ENCODE assay signal across 23 mouse cellular contexts in the genomic region with DNA sequence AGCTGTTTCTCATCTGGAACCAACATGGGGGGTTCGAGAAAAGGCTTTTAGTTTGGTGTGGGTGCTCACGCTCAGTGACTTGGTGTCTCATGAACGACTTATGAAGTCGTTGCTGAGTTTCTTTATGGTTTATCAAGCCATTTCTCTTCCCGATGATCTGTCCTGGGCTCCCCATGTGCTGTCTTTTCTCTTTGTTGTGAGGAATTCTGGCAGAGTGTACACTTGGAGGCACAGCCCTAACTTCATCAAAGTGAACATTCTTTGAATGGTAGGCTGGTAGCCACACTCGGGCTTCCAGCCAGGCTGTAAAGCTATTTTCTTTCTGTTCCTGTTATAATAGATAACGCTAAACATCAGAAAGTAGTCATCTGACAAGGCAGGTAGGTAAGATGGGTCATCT.
DNase-seq lines count a peak whose midpoint lies in the region; ATAC-seq and TF ChIP-seq lines count a peak whose summit lies in the region.
"Had no signal": no experiment of that assay in that cellular context is flagged by ENCODE, and none has a peak within 500 bp of the region (broad histone marks: within the 10 kb centered on the region; RNA-seq: fewer than 3 reads in every experiment).

No protein-coding gene starts in this region.

- no peaks in the 10 kb centered on the region for H3K9me3 ChIP-seq in forebrain, embryonic 13.5 days (replicated peaks)
- H3K9me3 ChIP-seq in forebrain, embryonic 14.5 days (replicated peaks; ENCODE audit: control insufficient read depth, low read length), result no peaks in the 10 kb centered on the region
- H3K9me3 ChIP-seq in kidney, embryonic 16.5 days (ENCODE audit: low read length), result peaks cover 3% of the 10 kb centered on the region; the same call in 1 of the 2 replicates
- H3K9me3 ChIP-seq in embryonic facial prominence, embryonic 12.5 days, result 0 out of 2 replicates have a peak, but pooled peaks cover 3% of the 10 kb centered on the region
- 0 out of 2 replicates have a peak, but pooled peaks cover 3% of the 10 kb centered on the region for H3K9me3 ChIP-seq in limb, embryonic 13.5 days
- no peaks in the 10 kb centered on the region for H3K9me3 ChIP-seq in intestine, postnatal 0 days (ENCODE audit: control insufficient read depth)
- H3K9me3 ChIP-seq: forebrain, embryonic 15.5 days; heart, embryonic 15.5 days; hindbrain, embryonic 10.5 days had no signal

- no peak for DNase-seq in forebrain, embryonic 14.5 days (ENCODE audit: low spot score)
- DNase-seq in kidney, postnatal 25 days, result no peak
- no peak for DNase-seq in heart, postnatal 25 days (ENCODE audit: low spot score)
- DNase-seq: adrenal gland, postnatal 14 days; B cell, adult 2 months; cerebellum, adult 18-20 months; cerebellum, adult 9-11 months; cerebellum, postnatal 36 days; heart, adult 2 months; heart, postnatal 14 days had no signal

- no peak for TF ChIP-seq CTCF in intestine, postnatal 0 days (IDR thresholded peaks at IDR 0.05; ENCODE audit: low read depth)

- no peak for ATAC-seq in forebrain, embryonic 13.5 days
- ATAC-seq in forebrain, embryonic 14.5 days, result no peak
- ATAC-seq in kidney, embryonic 16.5 days (ENCODE audit: low FRiP score, low TSS enrichment), result no peak
- no peak for ATAC-seq in embryonic facial prominence, embryonic 12.5 days (ENCODE audit: insufficient number of reproducible peaks, insufficient read depth, low FRiP score, low TSS enrichment)
- no peak for ATAC-seq in limb, embryonic 13.5 days (ENCODE audit: low FRiP score, low read depth)
- ATAC-seq in intestine, postnatal 0 days, result no peak
- ATAC-seq: activated CD4-positive, CD25-positive, alpha-beta regulatory T cell, adult 4 months; CD4-positive, CD25-positive, alpha-beta regulatory T cell, adult 4 months had no signal

- H3K4me3 ChIP-seq in forebrain, embryonic 13.5 days, result no peak overlapping the region
- no peak overlapping the region for H3K4me3 ChIP-seq in forebrain, embryonic 14.5 days (ENCODE audit: low read depth, low read length)
- no peak overlapping the region for H3K4me3 ChIP-seq in kidney, embryonic 16.5 days (ENCODE audit: low read length)
- H3K4me3 ChIP-seq in embryonic facial prominence, embryonic 12.5 days, result no peak overlapping the region
- no peak overlapping the region for H3K4me3 ChIP-seq in limb, embryonic 13.5 days
- H3K4me3 ChIP-seq in intestine, postnatal 0 days (ENCODE audit: low read depth, low read length), result no peak overlapping the region
- H3K4me3 ChIP-seq: forebrain, embryonic 15.5 days; heart, adult 2 months; heart, embryonic 15.5 days; hindbrain, embryonic 10.5 days had no signal

- H3K4me2 ChIP-seq in forebrain, embryonic 13.5 days, result no peak overlapping the region
- no peak overlapping the region for H3K4me2 ChIP-seq in forebrain, embryonic 14.5 days (ENCODE audit: low read length)
- 0 out of 2 replicates have a peak overlapping the region, but pooled peaks have one; percentile 16 for H3K4me2 ChIP-seq in kidney, embryonic 16.5 days (replicated peaks; ENCODE audit: low read depth, low read length)
- no peak overlapping the region for H3K4me2 ChIP-seq in embryonic facial prominence, embryonic 12.5 days (replicated peaks)
- no peak overlapping the region for H3K4me2 ChIP-seq in limb, embryonic 13.5 days (replicated peaks)
- H3K4me2 ChIP-seq in intestine, postnatal 0 days (replicated peaks; ENCODE audit: low read depth), result no peak overlapping the region
- H3K4me2 ChIP-seq: forebrain, embryonic 15.5 days; heart, embryonic 11.5 days; heart, embryonic 15.5 days; hindbrain, embryonic 14.5 days had no signal

- no peak overlapping the region for H3K9ac ChIP-seq in forebrain, embryonic 13.5 days
- H3K9ac ChIP-seq in forebrain, embryonic 14.5 days (ENCODE audit: low read length), result no peak overlapping the region
- peak overlapping the region; percentile 32; the same call in 1 of the 2 replicates for H3K9ac ChIP-seq in kidney, embryonic 16.5 days (replicated peaks; ENCODE audit: low read length)
- H3K9ac ChIP-seq in embryonic facial prominence, embryonic 12.5 days, result no peak overlapping the region
- no peak overlapping the region for H3K9ac ChIP-seq in limb, embryonic 13.5 days
- H3K9ac ChIP-seq in intestine, postnatal 0 days (ENCODE audit: low read depth, low read length), result no peak overlapping the region
- H3K9ac ChIP-seq: forebrain, embryonic 15.5 days; heart, embryonic 15.5 days; hindbrain, embryonic 14.5 days had no signal

- 86% methylated on average over 7 of the region's 7 CpGs for WGBS in forebrain, embryonic 13.5 days
- WGBS in forebrain, embryonic 14.5 days, result 84% methylated on average over 7 of the region's 7 CpGs
- WGBS in kidney, embryonic 16.5 days, result 46% methylated on average over 7 of the region's 7 CpGs
- 69% methylated on average over 7 of the region's 7 CpGs for WGBS in embryonic facial prominence, embryonic 12.5 days
- WGBS in limb, embryonic 13.5 days, result 58% methylated on average over 7 of the region's 7 CpGs
- WGBS in intestine, postnatal 0 days, result 72% methylated on average over 7 of the region's 7 CpGs

- no peaks in the 10 kb centered on the region for H3K36me3 ChIP-seq in forebrain, embryonic 13.5 days (ENCODE audit: poor library complexity, severe bottlenecking)
- no peaks in the 10 kb centered on the region for H3K36me3 ChIP-seq in forebrain, embryonic 14.5 days (ENCODE audit: control insufficient read depth, insufficient read depth, low read length)
- no peaks in the 10 kb centered on the region for H3K36me3 ChIP-seq in kidney, embryonic 16.5 days (ENCODE audit: insufficient read depth, low read length)
- no peaks in the 10 kb centered on the region for H3K36me3 ChIP-seq in embryonic facial prominence, embryonic 12.5 days
- H3K36me3 ChIP-seq in limb, embryonic 13.5 days, result no peaks in the 10 kb centered on the region
- H3K36me3 ChIP-seq in intestine, postnatal 0 days (ENCODE audit: control insufficient read depth, insufficient read depth), result no peaks in the 10 kb centered on the region
- H3K36me3 ChIP-seq: forebrain, embryonic 15.5 days; G1E; heart, embryonic 15.5 days; hindbrain, embryonic 10.5 days had no signal

- H3K27ac ChIP-seq in forebrain, embryonic 13.5 days, result 0 out of 2 replicates have a peak overlapping the region, but pooled peaks have one; percentile 48
- no peak overlapping the region for H3K27ac ChIP-seq in forebrain, embryonic 14.5 days (ENCODE audit: low read depth, low read length)
- peak overlapping the region; percentile 62 for H3K27ac ChIP-seq in kidney, embryonic 16.5 days (ENCODE audit: low read length)
- peak overlapping the region; percentile 69 for H3K27ac ChIP-seq in embryonic facial prominence, embryonic 12.5 days
- H3K27ac ChIP-seq in limb, embryonic 13.5 days, result peak overlapping the region; percentile 39; the same call in 1 of the 2 replicates
- H3K27ac ChIP-seq in intestine, postnatal 0 days (ENCODE audit: low read depth, low read length), result no peak overlapping the region
- H3K27ac ChIP-seq: forebrain, embryonic 15.5 days; heart, adult 2 months; heart, embryonic 15.5 days; hindbrain, embryonic 14.5 days had no signal

- H3K4me1 ChIP-seq in forebrain, embryonic 13.5 days, result peaks cover 13% of the 10 kb centered on the region
- H3K4me1 ChIP-seq in forebrain, embryonic 14.5 days (ENCODE audit: control insufficient read depth, insufficient read depth, low read length), result peaks cover 7% of the 10 kb centered on the region; the same call in 1 of the 2 replicates
- peaks cover 20% of the 10 kb centered on the region for H3K4me1 ChIP-seq in kidney, embryonic 16.5 days (ENCODE audit: insufficient read depth, low read length)
- H3K4me1 ChIP-seq in embryonic facial prominence, embryonic 12.5 days, result peaks cover 28% of the 10 kb centered on the region
- peaks cover 43% of the 10 kb centered on the region for H3K4me1 ChIP-seq in limb, embryonic 13.5 days
- H3K4me1 ChIP-seq in intestine, postnatal 0 days (replicated peaks; ENCODE audit: control insufficient read depth, insufficient read depth, low read length), result no peaks in the 10 kb centered on the region

- intact Hi-C loops in heart, postnatal 25 days (cut with DNase I), result no loop called here

- no peaks in the 10 kb centered on the region for H3K27me3 ChIP-seq in forebrain, embryonic 13.5 days
- H3K27me3 ChIP-seq in forebrain, embryonic 14.5 days (replicated peaks; ENCODE audit: control insufficient read depth, insufficient read depth, low read length), result no peaks in the 10 kb centered on the region
- peaks cover 4% of the 10 kb centered on the region; the same call in 1 of the 2 replicates for H3K27me3 ChIP-seq in kidney, embryonic 16.5 days (ENCODE audit: insufficient read depth, low read length)
- H3K27me3 ChIP-seq in embryonic facial prominence, embryonic 12.5 days, result 0 out of 2 replicates have a peak, but pooled peaks cover 3% of the 10 kb centered on the region
- peaks cover 30% of the 10 kb centered on the region for H3K27me3 ChIP-seq in limb, embryonic 13.5 days
- H3K27me3 ChIP-seq in intestine, postnatal 0 days (replicated peaks; ENCODE audit: control insufficient read depth, insufficient read depth, low read length), result no peaks in the 10 kb centered on the region
- H3K27me3 ChIP-seq: forebrain, embryonic 15.5 days had no signal

Comparison
In these comparisons a context has a peak if more than half of its experiments do, and no peak if none do; other contexts are left out.
1. H3K27ac ChIP-seq: peak in forebrain, embryonic 13.5 days (single experiment), kidney, embryonic 16.5 days (single experiment), embryonic facial prominence, embryonic 12.5 days (single experiment) and limb, embryonic 13.5 days (single experiment); none in forebrain, embryonic 14.5 days (single experiment) and intestine, postnatal 0 days (single experiment).